Mouse (Mus musculus): Measurements from ENCODE around the gene Epb41l3. TPM values are rescaled to one million over a fixed set of nuclear protein-coding genes. Genes with fewer than 3 reads are reported as not detected.

The Epb41l3 gene
- total and polyA plus RNA-seq, 3 experiments: not detected

DNA sequence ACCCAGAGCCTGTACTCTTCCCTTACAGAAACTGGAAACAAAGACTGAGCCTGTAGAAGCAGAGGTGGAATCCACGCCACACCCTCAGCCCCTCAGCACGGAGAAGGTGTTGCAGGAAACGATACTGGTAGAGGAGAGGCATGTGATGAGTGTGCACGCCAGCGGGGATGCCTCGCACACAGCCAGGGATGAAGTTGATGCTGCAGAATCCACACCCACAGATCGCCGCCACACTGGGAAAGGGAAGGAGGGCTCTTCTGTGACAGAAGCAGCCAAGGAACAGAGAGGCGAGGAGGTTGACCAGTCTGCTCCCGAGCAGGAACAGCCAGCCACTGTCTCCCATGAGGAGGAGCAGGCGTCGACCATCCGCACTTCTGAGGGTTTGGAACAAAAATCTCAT, 209.0 kb downstream of the Epb41l3 start:
- TF ChIP-seq MYC (IDR thresholded peaks at IDR 0.05; ENCODE audit: low read depth, low read length): no peak
- no peak for TF ChIP-seq TCF12 (IDR thresholded peaks at IDR 0.05; ENCODE audit: low read depth, low read length)
- no peak for TF ChIP-seq BHLHE40 (IDR thresholded peaks at IDR 0.05; ENCODE audit: borderline replicate concordance, low read depth, low read length)
- TF ChIP-seq ZC3H11A (IDR thresholded peaks at IDR 0.05; ENCODE audit: low read depth, low read length): no peak
- TF ChIP-seq POLR2A (IDR thresholded peaks at IDR 0.05; ENCODE audit: control insufficient read depth in 1 of 2, insufficient read depth in 1 of 2, low read depth in 1 of 2, low read length in 2 of 2, poor library complexity in 1 of 2): no peak
- no peak for TF ChIP-seq ZNF384 (IDR thresholded peaks at IDR 0.05; ENCODE audit: low read depth, low read length)
- no peak for TF ChIP-seq CHD2 (IDR thresholded peaks at IDR 0.05; ENCODE audit: low read length)
- no peak for TF ChIP-seq GABPA (IDR thresholded peaks at IDR 0.05; ENCODE audit: low read depth, low read length)
- no peak for TF ChIP-seq NRF1 (IDR thresholded peaks at IDR 0.05; ENCODE audit: insufficient read depth, low read depth, low read length, poor library complexity, severe bottlenecking)
- TF ChIP-seq USF2 (IDR thresholded peaks at IDR 0.05; ENCODE audit: borderline replicate concordance in 1 of 2, insufficient read depth in 1 of 2, low read depth in 1 of 2, low read length in 2 of 2): no peak
- TF ChIP-seq KAT2A (conservative IDR thresholded peaks at IDR 0.05; ENCODE audit: low read depth, low read length): no peak
- no peak for TF ChIP-seq ETS1 (IDR thresholded peaks at IDR 0.05; ENCODE audit: low read depth, low read length)
- TF ChIP-seq CHD1 (IDR thresholded peaks at IDR 0.05; ENCODE audit: low read depth, low read length): no peak
- no peak for TF ChIP-seq RAD21 (IDR thresholded peaks at IDR 0.05; ENCODE audit: low read depth, low read length)
- TF ChIP-seq HCFC1 (IDR thresholded peaks at IDR 0.05; ENCODE audit: low read depth, low read length): no peak
- no peak for TF ChIP-seq NELFE (IDR thresholded peaks at IDR 0.05; ENCODE audit: low read depth, low read length)
- Histone ChIP-seq H3K4me3 (ENCODE audit: control insufficient read depth in 1 of 2, insufficient read depth in 1 of 2, low read depth in 2 of 2, low read length in 2 of 2) (no peak overlapping the region), H3K36me3 (ENCODE audit: control insufficient read depth in 1 of 2, insufficient read depth in 2 of 2, low read length in 2 of 2) (no peaks in the 10 kb centered on the region), H3K4me1 (ENCODE audit: control insufficient read depth in 1 of 2, insufficient read depth in 2 of 2, low read length in 2 of 2) (no peaks in the 10 kb centered on the region), H3K27me3 (ENCODE audit: control insufficient read depth in 1 of 2, insufficient read depth in 2 of 2, low read length in 2 of 2) (no peaks in the 10 kb centered on the region), H3K79me2 (ENCODE audit: control insufficient read depth, insufficient read depth, low read length, poor library complexity) (no peaks in the 10 kb centered on the region), H3K9ac (ENCODE audit: control insufficient read depth, low read depth, low read length, poor library complexity, severe bottlenecking) (no peak overlapping the region), H3K9me3 (replicated peaks; ENCODE audit: insufficient read depth, low read length) (no peaks in the 10 kb centered on the region), H3K27ac (ENCODE audit: control insufficient read depth, low read depth, low read length) (no peak overlapping the region)
- DNase-seq (ENCODE audit: low read depth, low spot score): no peak

DNA sequence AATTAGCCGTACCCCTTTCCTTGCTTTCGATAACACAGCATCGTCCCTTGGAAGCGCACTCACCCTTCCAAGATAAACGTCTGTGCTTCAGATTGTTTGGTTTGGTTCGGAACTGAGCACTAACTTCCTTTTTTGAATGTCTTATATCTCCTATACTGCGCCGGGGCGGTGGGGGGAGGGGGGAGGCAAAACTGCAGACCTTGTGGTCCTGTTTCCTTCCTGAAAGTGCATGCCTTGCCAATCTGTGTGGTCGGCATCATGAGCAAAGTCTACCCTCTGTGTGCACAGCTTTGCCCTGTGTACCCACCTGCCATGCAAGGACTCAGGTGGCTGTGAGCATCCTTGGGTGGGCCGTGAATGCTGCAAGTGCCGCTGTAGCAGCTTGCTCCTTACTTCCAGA, 212.6 kb downstream of the Epb41l3 start:
- Histone ChIP-seq H3K27ac (ENCODE audit: control insufficient read depth, low read depth, low read length) (no peak overlapping the region), H3K27me3 (ENCODE audit: control insufficient read depth in 1 of 2, insufficient read depth in 2 of 2, low read length in 2 of 2) (no peaks in the 10 kb centered on the region), H3K4me3 (ENCODE audit: control insufficient read depth in 1 of 2, insufficient read depth in 1 of 2, low read depth in 2 of 2, low read length in 2 of 2) (no peak overlapping the region), H3K4me1 (ENCODE audit: control insufficient read depth in 1 of 2, insufficient read depth in 2 of 2, low read length in 2 of 2) (no peaks in the 10 kb centered on the region), H3K9ac (ENCODE audit: control insufficient read depth, low read depth, low read length, poor library complexity, severe bottlenecking) (no peak overlapping the region), H3K9me3 (replicated peaks; ENCODE audit: insufficient read depth, low read length) (no peaks in the 10 kb centered on the region), H3K79me2 (ENCODE audit: control insufficient read depth, insufficient read depth, low read length, poor library complexity) (no peaks in the 10 kb centered on the region), H3K36me3 (ENCODE audit: control insufficient read depth in 1 of 2, insufficient read depth in 2 of 2, low read length in 2 of 2) (no peaks in the 10 kb centered on the region)
- no peak for DNase-seq (ENCODE audit: low read depth, low spot score)
- TF ChIP-seq SIN3A (IDR thresholded peaks at IDR 0.05; ENCODE audit: low read length) (no peak), ETS1 (IDR thresholded peaks at IDR 0.05; ENCODE audit: low read depth, low read length) (no peak), UBTF (IDR thresholded peaks at IDR 0.05; ENCODE audit: borderline replicate concordance, insufficient read depth, low read depth, low read length) (no peak), ZMIZ1 (IDR thresholded peaks at IDR 0.05; ENCODE audit: low read depth, low read length) (no peak), CTCF (IDR thresholded peaks at IDR 0.05 in 2 of 3, conservative IDR thresholded peaks at IDR 0.05 in 1 of 3; ENCODE audit: control insufficient read depth in 1 of 3, insufficient read depth in 1 of 3, low read depth in 2 of 3, low read length in 3 of 3, poor library complexity in 1 of 3, severe bottlenecking in 1 of 3) (no peak), POLR2AphosphoS2 (IDR thresholded peaks at IDR 0.05; ENCODE audit: low read length) (no peak), HCFC1 (IDR thresholded peaks at IDR 0.05; ENCODE audit: low read depth, low read length) (no peak), ZKSCAN1 (IDR thresholded peaks at IDR 0.05; ENCODE audit: low read depth, low read length) (no peak), EP300 (IDR thresholded peaks at IDR 0.05; ENCODE audit: low read depth in 1 of 2, low read length in 2 of 2) (no peak), USF1 (IDR thresholded peaks at IDR 0.05; ENCODE audit: low read depth, low read length) (no peak), RAD21 (IDR thresholded peaks at IDR 0.05; ENCODE audit: low read depth, low read length) (no peak)

All from MEL (cell line).